ENCODE assay signal across 11 mouse cellular contexts in genomic region chr2:68935721-68936294, GRCm38 (mm10).
DNase-seq lines count a peak whose midpoint lies in the region; TF ChIP-seq lines count a peak whose summit lies in the region.
"Had no signal": no experiment of that assay in that cellular context is flagged by ENCODE, and none has a peak within 500 bp of the region (broad histone marks: within the 10 kb centered on the region; RNA-seq: fewer than 3 reads in every experiment).

No protein-coding gene starts in this region.

- H3K27me3 ChIP-seq in heart, adult 2 months (ENCODE audit: control insufficient read depth, insufficient read depth, low read length), result no peaks in the 10 kb centered on the region
- no peaks in the 10 kb centered on the region for H3K27me3 ChIP-seq in small intestine, adult 2 months (ENCODE audit: control insufficient read depth, insufficient read depth, low read length)
- H3K27me3 ChIP-seq: embryonic facial prominence, embryonic 13.5 days; hindbrain, embryonic 15.5 days had no signal

- H3K9ac ChIP-seq in heart, adult 2 months (ENCODE audit: low read depth, low read length), result no peak overlapping the region
- H3K9ac ChIP-seq: embryonic facial prominence, embryonic 13.5 days; hindbrain, embryonic 15.5 days had no signal

- TF ChIP-seq CTCF in heart, adult 2 months (IDR thresholded peaks at IDR 0.05), result no peak
- no peak for TF ChIP-seq CTCF in small intestine, adult 2 months (IDR thresholded peaks at IDR 0.05; ENCODE audit: extremely low read depth, insufficient read length, insufficient replicate concordance, low read depth, low read length)

- no peaks in the 10 kb centered on the region for H3K36me3 ChIP-seq in heart, adult 2 months (ENCODE audit: control insufficient read depth, insufficient read depth, low read length)
- peaks cover 9% of the 10 kb centered on the region for H3K36me3 ChIP-seq in small intestine, adult 2 months (ENCODE audit: control insufficient read depth, insufficient read depth, low read length)

- peak in 1 of 2 experiments; percentile 20 for DNase-seq in heart, adult 2 months
- no peak for DNase-seq in heart, adult 11 months
- DNase-seq in testis, postnatal 14 days (ENCODE audit: low spot score), result peak; percentile 38
- no peak for DNase-seq in testis, postnatal 10 days (ENCODE audit: low spot score)
- DNase-seq in kidney, adult 9 months, result peak; percentile 70
- DNase-seq in cerebellum, adult 11-12 months, result no peak
- no peak for DNase-seq in spleen, postnatal 36 days (ENCODE audit: low spot score in 2 of 2)

- no peak for TF ChIP-seq POLR2A in heart, adult 2 months (IDR thresholded peaks at IDR 0.05; ENCODE audit: insufficient read depth, low read depth, low read length)
- TF ChIP-seq POLR2A in small intestine, adult 2 months (IDR thresholded peaks at IDR 0.05; ENCODE audit: low read depth, low read length), result no peak

- TF ChIP-seq EP300 in heart, adult 2 months (IDR thresholded peaks at IDR 0.05; ENCODE audit: insufficient read depth, low read depth, low read length), result no peak

- H3K4me1 ChIP-seq in heart, adult 2 months (ENCODE audit: control insufficient read depth, insufficient read depth, low read length), result no peaks in the 10 kb centered on the region
- H3K4me1 ChIP-seq in small intestine, adult 2 months (ENCODE audit: control insufficient read depth, insufficient read depth, insufficient read length, low read length), result peaks cover 27% of the 10 kb centered on the region; the same call in 1 of the 2 replicates

- peak overlapping the region; percentile 52; the same call in 1 of the 2 replicates for H3K27ac ChIP-seq in heart, adult 2 months
- H3K27ac ChIP-seq in small intestine, adult 2 months (ENCODE audit: insufficient read depth, low read depth, low read length), result peak overlapping the region; percentile 86; the same call in 1 of the 2 replicates
- H3K27ac ChIP-seq: hindbrain, embryonic 15.5 days; midbrain, embryonic 10.5 days had no signal

- 86% methylated on average over 2 of the region's 2 CpGs for WGBS in heart, adult 2 months
- 26% methylated on average over 2 of the region's 2 CpGs for WGBS in small intestine, adult 2 months

- no peaks in the 10 kb centered on the region for H3K79me2 ChIP-seq in heart, adult 2 months (replicated peaks; ENCODE audit: control insufficient read depth, insufficient read depth, low read length)

- no peak overlapping the region for H3K4me3 ChIP-seq in heart, adult 2 months
- H3K4me3 ChIP-seq in small intestine, adult 2 months (ENCODE audit: low read depth, low read length), result no peak overlapping the region
- H3K4me3 ChIP-seq: embryonic facial prominence, embryonic 13.5 days; hindbrain, embryonic 15.5 days; midbrain, embryonic 10.5 days had no signal

- intact Hi-C loops in heart, adult 2 months (cut with DNase I), result no loop called here

Comparison
In these comparisons a context has a peak if more than half of its experiments do, and no peak if none do; other contexts are left out.
1. DNase-seq: peak in testis, postnatal 14 days (single experiment) and kidney, adult 9 months (single experiment); none in heart, adult 11 months (single experiment), testis, postnatal 10 days (single experiment), cerebellum, adult 11-12 months (single experiment) and spleen, postnatal 36 days (0 of 2).